Mouse (Mus musculus) T-helper 2 cell (primary cell): ENCODE results near the gene Mansc4.

ENCODE experiments used
- in situ Hi-C: fragments of 300-600 bp; cut with MboI, MseI; formaldehyde crosslinking; loops from one replicate; pipeline ENCODE4 v1.15.1; 2025; ENCODE audit warnings: high pct_unique_total_duplicates

The Mansc4 gene

DNA sequence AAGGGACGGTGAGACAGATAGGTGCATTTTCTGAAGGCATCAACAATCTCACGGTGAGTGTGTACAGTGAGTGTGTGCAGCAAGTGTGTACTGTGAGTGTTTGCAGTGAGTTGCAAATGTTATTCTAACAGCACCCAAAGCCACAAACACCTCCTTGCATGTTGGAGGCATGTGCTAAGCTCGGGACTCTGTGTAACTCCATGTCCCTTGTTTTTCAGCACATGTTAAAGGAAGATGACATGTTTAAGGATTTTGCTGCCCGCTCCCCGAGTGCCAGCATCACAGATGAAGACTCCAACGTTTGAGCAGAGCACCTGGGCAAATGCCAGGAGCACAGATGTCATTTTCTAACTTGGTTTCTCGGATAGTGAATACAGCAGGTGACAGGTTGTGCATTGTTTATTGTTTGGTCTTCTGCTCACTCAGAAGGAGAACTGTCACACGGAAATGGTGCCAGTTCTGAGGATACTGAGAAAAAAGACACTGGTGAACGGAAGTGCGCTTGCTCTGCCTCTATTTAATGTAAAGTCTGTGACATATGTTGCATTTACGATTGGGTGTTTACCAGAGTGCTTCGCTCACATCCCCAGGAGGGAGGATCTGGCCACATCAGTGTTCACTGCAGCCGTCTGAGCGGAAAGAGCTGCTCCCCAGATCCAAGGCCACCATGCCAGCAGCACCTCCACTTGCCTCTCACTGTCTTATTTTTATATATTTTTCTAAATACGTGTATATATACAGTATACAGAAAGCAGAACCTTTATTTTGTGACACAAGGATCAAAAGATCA lies 56.5 kb downstream of the Mansc4 start:
- in situ Hi-C loops: loop anchor here (5.0 kb wide), 1 partner anchor 353 kb away; no protein-coding TSS in a partner anchor

DNA sequence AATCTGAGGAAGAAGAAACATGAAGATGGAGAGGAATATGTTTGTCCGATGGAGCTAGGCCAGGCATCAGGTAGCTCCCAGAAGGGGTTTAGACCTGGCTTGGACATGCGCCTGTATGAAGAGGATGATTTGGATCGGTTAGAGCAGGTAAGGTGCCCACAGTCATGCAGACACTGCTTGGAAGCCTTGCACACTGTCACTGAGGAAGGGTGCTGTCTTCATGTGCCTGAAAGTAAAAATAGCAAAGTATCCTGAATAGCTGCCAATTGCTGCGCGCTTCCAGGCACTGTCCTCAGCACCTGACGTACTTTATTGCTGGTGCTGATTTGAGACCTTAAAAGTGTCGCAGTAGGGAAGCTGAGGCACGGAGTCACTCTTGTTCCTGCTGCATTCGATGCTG lies 57.2 kb downstream of the Mansc4 start:
- in situ Hi-C loops: no loop called here

DNA sequence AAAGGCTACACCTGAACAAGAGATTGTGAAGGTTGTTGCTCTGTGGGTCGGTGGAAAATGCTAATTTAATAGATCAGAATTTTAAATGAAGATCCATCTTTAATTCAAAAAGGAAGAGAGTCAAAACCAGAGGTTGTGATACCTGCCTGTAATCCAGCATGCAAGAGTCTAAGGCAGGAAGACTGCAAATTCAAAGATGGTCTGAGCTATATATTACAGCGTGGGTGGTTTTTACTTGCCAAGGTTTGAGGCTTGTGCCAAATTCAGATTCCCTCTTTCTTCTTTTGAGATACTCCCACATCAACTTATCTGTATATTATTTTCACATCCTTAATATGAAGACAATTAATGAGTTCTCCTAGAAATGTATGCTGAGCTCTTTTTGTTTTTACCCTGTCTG lies 58.4 kb downstream of the Mansc4 start:
- in situ Hi-C loops: no loop called here
